Mouse (Mus musculus) layer of hippocampus, postnatal 25 days (tissue): ENCODE results near the gene Plch2. TPM values are rescaled to one million over a fixed set of nuclear protein-coding genes. Genes with fewer than 3 reads are reported as not detected.

Experiments
- DNase-seq, 2 experiments: peaks; one replicate each; pipeline ENCODE4 v3.0.0; 2022; ENCODE audit warnings: mixed read lengths in 2 of 2, low spot score in 1 of 2; ENCODE audit errors: extremely low spot score in 1 of 2
- total RNA-seq, 2 experiments: library from RNA; stranded (reverse); gene quantifications; 2 replicates each; pipeline ENCODE4 v1.2.3; 2021

The Plch2 gene
- total RNA-seq, 2 experiments from 2014 or later = 91.4 to 98.9 TPM

DNA sequence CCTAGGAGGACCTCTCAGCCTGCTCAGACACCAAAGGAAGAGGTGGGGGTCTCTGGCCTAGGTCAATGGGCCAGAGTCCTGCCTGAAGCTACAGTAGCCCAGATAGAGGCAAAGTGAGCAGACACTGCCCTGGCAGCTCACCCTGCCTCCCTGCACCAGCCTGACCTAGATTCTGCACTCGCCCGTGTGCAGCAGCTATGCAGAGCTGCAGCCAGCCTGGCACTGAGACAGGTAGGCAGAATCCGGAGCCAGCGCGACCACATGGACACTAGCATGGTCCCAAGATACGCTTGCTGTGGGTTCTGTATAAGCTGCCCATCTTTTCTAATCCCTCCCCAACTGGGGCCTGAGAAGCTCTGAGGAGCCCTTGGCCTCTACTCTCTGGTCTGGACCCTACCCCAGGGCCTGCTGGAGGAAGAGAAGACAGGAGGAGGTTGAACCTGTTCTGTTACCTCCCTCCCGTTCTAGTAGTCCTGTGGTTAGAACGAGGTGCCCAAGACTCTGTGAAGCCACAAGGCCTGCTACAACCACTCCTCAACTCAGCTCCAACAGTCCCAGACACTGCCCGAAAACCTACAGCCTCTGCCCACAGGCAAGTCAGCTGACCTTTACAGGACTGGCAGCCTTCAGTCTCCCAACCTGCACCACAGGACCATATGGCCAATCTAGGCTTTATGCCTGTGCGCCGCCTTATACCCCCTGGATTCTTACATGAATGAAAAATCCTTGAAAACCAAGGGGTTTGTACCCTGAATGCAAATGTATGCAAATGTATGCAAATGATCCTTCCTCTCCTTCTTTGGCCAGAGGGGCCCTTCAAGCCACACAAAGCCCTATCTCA, 32.2 kb downstream of the Plch2 start:
- DNase-seq = no peak

DNA sequence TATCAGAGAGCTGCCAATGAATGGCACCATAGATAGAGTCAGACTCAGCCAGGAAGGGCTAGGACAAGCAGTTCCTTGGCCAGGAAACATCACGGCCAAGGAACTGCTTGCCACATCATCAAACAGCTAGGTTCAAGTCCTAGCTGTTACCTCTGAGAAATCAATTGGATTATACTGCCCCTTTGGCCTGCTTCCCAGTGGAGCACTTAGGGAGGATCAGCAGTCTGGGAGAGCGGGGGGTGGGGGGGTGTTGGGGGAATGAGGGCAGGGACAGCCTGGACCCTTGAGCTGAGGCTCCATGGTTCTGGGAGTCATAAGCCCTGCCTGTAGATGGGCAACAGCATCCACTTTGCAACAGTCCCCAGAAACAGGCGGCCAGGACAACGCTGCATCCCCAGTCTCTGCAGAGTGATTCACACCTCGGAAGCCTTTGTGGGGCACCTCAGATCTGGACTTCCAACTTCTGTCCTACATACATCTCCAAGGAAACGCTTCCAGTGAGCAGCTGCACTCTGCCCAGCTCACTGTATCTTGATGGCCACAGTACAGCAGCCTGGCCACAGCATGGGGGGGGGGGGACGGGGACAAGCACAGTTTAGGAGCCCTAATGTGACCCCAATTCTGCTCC, 34.2 kb downstream of the Plch2 start:
- no peak for DNase-seq

DNA sequence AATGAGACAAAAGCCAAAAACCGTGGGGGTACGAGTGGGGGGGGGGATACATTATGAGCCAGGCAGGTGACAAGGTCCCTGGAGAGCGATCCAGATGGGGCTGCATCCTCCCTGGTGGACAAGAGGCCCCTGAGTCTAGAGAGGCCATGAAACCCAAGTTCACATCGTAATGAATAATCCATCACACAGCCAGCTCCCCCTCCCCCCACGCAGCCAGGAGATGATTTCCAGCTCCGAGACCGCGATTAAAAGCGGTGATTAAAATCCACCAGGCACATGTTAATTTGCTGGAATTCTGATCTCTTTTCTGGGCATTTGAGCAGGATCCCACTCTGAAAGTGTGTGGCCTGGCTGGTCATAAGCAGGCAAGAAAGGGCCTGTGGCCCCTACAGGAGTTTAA, 35.8 kb downstream of the Plch2 start:
- DNase-seq = no peak

DNA sequence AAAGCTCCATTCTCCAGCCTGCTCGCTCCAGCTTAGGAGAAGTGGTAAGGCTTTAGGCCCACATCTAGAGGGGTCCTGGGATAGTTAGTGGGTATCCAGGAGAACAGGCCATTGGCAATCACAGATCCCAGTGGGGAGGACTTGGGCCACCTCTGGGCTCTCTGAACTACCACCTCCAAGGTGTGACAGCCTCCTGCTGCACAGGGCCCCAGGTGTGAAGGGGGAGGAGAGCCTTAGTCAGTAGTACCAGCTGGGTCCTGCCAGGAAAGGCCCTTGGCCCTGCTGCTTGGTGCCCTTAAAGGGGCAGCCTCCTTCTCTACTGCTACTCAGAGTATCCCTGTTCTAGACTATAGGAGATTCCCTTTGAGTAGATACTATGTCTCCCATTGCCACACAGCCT, 36.4 kb downstream of the Plch2 start:
- no peak for DNase-seq

DNA sequence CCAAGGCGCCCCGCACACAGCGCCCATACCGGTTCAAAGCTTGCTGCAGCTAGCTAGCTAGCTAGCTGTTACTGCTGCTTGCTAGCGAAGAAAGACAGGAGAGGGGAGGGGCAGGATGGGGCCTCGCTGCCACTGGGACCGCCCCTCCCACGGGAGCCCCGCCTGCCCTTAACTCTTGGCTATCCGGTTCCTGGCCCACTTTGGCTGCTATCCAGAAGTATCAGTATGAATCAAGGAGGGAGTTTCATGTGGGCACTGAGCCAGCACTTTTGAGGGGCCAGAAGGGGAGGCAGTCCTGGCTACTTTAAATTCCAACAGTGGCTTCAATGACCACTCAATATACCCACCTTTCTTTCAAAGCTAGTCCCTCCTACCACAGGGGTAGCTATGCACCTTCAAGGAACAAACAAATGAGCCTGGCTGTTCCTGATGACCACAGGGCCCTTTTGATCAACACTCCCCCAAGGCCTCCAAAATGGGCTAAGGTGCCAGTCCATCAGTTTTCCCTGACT, 37.2 kb downstream of the Plch2 start:
- DNase-seq = no peak

DNA sequence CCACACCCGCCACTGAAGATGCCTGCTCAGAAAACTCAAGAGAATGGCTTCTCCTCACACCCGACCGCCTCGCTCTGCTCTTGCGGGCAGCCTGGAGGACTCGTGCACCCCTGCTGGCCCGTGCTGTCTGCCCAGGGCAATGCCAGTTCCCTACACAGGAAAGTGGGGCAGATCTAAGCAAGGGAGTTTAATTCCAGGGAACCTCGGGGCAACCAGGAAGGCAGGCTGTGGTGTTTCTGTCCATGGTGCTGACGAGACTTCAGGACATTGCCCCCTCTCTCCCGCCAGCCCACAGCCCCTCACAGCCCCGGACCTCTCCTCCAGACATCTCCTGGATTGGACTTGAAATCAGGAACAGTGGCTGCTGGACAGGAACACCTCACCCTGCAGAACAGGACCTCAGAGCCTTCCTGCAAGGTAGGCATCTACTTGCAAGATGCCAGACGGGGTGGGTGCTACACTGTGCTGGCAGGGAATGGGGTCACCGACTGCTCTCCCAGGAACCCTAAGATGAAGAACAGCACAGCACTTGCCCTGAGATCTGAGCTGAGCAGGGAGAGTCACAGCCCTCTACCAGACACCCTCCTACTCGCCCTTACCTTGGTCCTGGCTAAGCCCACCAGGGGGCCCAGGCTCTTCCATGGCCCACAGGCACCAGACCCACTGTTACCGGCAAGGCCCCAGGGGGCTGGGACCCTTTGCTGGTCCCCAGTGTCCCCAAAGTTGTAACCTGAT, 37.8 kb downstream of the Plch2 start:
- no peak for DNase-seq

DNA sequence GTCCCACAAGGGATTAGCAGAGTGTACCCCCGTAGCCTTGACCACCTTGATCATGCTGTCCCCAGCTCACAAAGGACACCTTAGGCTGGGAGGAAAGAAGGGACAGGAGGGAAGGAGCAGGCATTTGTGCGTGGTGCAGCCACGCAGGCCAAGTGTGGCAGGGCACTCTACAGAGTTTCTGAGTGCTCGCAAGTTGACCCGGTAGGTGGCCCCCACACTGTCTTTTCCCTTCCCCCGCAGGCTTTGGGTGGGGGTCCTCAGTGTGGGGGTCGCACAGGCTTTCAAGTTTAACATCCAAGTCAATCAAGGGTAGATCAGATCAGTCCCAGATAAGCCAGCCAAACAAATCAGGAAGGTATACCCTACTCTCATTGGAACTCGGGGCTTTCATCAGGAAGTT, 38.5 kb downstream of the Plch2 start:
- DNase-seq = no peak

DNA sequence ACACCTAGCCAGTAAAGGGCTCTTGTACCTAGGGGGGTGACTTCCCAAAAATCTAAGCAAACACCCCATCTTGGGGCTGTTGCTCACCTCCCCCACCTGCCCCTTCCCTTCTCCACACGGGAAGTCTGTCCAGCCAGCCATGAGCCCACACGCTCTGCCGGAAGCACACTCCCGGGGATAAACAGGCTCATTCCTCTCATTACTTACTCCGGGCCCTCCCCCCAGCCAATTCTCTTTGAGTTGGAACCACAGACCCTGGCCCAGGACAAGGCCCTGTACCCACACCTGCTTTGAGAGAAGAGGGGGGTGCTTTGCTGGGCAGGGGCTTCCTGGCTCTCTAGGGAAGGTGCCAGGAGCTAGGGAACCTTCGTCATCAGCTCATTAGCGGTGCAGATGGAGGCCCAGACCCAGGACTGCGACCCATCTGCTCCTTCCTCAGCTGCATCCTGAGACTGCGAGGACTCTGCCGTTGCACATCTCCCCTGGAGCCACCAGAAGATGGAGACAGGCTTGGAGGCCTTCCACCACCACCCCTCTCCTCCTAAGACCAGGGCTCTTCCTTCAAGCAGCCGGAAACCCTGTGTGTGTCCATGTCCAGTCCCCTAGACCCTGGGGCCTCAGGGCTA, 39.2 kb downstream of the Plch2 start:
- DNase-seq = no peak

DNA sequence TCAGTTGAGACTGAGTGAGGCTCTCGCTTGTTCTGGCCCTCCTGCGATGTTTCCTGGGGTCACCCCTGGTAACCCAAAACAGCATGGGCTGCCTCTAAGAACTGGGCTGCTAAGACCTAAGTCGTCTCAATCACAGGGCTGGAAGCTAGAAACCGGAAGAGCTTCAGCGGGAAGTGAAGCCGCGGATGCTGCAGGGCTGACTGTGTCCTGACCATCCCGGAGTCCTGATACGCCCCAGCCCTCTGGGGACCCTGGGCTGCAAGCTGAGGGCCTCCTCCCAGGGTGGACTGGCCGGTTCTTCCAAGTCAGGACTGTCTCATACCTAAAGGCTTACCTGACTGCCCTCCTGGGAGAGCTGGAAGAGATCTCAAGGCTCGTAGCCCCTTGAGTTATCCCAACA, 39.8 kb downstream of the Plch2 start:
- DNase-seq = no peak

DNA sequence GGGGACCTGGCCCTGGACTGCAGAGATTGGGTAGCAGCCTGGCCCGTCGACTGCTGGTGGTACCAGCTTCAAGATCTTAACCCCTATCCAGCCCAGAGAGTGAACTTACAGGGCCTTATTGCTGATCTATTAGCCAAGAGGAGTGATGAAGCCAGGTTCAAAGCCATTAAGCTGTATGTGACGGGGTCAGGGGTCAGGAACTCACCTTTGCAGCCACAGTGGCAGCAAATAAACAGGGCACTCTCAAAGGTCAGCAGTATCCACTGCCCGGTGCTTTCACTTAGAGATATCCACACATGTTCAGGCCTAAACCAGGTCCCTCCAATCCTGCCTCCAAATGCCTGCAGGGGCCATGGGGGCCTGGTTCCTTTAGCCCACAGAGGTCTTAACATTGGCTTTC, 41.0 kb downstream of the Plch2 start:
- no peak for DNase-seq

DNA sequence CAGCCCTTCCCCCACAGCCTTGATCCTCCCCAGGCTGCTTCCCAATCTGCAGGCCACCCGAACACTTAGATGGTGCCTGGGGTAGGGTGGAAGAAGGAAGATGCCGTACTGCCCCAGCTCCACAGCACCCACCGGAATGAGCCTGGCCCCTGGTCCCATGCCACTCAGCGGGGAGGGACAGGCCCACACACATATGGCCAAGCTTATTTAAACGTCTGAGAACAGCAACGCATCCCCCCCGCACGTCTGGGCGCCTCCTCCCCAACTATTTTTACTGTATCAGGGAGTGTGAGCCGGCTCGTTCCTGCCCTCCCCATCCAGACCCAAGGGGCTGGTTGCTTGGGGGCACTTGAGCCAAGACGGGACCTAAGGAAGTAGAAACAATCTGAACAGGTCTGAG, 41.8 kb downstream of the Plch2 start:
- peak in 1 of 2 experiments; percentile 47 for DNase-seq

DNA sequence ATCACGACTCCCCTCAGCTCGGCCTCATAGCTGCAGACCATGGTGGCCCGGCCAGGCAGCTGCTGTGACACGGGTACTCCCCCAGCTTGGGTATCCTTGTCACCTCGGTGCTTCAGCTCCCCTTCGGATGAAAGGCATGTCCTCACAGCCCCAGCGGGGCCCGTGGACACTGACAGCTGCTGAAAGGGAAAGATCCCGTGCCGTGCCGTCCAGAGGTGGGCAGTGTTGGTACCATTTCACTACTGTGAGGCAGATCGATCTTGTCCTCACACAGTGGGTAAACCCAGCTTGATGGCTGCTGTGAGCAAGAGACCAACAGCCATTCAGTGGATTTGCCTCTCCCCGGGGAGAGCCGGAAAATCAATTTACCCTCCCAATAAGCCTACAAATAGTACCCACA, 42.3 kb downstream of the Plch2 start:
- DNase-seq = no peak

DNA sequence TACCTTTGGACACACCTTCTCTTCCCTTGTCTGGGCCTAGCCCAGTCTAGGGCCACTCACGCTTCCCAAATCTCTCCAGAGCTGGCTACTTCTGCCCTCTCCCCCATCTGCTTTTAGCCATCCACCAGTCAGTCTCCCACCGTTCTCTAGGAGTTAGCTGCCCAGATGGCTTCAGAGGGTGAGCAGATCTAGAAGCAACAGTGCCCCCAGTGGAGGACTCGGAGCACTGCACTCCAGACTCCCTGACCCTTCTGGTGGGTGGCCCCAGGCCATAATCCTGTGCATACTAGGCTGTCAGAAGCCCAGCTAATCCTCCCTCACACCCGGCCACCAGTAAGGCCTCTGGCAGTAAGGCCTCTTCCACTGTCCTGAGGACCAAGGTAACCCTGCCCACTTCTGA, 43.8 kb downstream of the Plch2 start:
- DNase-seq = peak in 1 of 2 experiments; percentile 64

DNA sequence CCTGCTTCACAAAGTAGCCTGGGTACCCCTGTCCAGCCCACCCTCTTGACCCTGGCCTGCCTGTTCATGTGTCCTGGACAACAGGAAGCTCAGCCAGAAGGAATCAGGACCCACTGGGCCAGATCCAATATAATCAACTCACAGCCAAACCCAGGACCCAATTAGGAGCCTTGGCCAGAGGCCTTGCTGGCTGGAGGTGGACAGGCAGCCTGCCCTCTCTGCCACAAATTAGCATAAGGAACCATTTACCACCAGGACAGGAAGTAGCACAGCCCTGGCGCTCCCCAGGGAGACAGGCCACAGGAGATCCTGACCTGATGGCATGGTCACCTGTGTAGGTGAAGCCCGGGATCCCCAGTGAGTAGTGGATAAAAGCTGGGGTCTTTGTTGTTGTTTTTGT, 44.5 kb downstream of the Plch2 start:
- no peak for DNase-seq

DNA sequence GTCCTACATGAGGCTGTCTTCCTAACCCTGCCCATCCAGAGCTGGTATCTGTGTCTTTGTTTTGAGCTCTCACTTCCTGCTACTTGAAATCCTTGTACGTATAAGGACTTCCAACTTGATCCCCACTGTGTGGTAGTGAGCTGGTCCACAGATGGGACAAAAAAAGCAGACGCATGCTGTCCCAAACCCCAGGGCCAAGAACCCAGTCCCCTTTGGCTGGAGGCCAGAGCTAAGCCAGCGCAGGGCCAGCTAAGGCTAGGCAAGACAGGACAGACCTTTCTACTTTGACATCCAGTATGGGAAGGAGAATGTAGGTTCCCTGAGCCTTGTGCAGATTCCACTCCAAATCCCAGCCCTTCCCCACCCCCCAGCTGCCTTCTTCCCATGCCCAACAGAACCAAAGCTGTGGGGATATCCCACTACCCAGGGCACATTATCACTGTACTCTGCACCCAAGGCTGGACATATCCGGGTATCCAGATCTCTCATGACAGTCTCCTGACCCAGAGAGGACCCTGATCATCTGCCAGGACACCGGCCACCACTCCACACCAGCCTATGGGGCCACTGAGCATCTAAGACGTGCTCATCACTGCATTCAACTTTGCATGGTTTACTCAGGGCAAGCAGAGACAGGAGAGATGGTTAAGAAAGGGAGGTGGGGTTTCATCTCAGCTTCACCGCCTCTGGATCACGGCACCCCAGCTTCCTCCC, 45.1 kb downstream of the Plch2 start:
- no peak for DNase-seq

DNA sequence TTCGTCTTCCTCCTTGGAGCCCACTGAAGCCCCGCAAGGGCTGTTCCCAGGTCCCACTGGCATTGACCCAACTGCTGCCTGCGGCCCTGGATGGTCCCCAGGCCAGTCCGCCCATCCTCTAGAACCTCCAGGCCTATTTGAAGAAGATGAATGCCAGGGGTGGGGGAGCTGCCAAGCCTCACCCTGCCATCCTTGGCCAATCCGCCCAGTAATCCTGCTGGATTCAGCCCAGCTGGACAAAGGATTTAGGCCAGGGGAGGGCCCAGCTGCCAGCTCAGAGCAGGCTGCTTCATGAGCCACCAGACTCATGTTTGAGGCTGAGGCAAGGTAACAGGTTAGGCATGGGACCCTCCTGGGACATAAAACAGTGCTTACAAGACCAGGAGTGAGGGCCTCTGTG, 45.7 kb downstream of the Plch2 start:
- DNase-seq = peak in 1 of 2 experiments; percentile 37

DNA sequence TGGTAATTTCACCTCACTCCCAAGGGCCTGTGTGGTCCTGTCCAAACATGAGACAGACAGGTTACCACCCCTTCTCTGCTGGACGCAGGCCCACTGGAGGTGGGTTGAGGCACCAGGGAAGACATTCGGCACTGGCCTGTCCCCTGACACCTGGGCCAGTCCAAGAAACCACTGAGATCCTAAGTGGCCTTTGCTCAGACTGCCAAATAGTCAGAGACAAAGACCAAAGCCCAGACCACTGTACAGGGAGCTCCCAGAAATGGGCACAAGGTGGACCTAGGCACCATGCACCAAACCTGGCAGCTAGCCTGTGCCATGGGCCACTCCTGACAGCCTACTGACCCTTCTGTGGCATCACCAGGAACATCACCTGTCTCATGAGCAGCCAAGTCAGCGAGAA, 47.4 kb downstream of the Plch2 start:
- no peak for DNase-seq

DNA sequence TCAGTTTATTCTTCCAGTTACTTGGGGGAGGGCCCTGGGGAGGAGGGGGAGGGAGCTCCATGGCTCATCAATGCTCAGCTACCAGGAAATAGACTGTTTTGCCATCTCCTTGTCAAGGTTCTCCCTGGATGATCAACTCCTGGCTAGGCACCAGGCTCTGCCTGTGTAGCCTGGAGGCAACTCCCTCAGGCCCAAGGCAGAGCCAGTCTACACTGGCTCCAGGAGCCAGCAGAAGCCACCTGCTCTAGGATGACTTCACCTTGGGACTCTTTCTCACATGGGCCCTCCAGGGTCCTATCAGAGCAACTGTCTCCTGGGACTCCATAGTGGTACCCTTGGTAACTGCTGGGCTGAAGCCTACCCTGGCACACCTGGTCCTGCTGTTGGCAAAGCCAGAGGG, 48.5 kb downstream of the Plch2 start:
- no peak for DNase-seq

DNA sequence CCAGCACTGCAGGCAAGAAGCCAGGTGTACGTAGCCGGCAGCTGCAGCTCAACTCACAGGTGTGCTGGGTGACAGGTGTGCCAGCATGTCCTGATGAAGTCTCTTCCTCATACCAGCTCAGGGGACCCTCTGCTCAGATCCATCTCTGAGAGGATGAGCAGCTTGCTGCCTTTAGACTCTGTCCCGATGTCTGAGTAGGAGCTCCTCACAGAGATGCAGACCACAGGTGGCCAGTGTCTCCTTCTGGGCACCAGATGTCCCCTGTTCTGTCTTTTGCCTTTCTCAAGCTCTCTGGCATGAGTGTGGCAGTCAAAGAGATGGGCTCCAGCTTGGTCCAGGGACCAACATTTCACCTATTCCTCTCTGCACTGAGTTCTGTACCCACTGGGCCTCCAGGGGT, 48.9 kb downstream of the Plch2 start:
- DNase-seq = no peak

DNA sequence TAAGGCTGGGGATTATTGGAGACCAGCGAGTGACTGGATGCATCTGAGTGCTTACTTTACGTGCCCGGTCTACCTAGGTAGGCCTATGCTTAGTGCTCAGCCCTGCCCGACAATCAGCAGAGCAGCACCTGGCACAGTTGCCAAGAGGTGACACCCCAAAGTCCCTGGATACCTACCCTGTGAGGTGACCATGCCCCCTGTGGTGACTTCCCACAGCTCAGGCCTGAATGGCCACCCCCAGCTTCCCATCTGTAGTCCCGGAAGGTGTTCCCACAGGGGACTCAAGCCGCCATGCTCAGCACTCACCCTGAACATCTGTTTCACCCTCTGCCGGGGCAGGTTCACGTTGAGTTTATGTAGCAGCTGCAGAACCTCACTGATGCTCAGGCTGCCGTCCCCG, 50.3 kb downstream of the Plch2 start:
- DNase-seq = no peak
